Mouse (Mus musculus) right cerebral cortex, postnatal 14 days (tissue): ENCODE measurements around the gene Zc3h7a.
A peak's percentile ranks its signal among the peaks of the same experiment; 100 is the strongest.

ENCODE experiments used
- DNase-seq: peaks from one replicate; pipeline ENCODE4 v3.0.0; 2022

Zc3h7a gene

DNA sequence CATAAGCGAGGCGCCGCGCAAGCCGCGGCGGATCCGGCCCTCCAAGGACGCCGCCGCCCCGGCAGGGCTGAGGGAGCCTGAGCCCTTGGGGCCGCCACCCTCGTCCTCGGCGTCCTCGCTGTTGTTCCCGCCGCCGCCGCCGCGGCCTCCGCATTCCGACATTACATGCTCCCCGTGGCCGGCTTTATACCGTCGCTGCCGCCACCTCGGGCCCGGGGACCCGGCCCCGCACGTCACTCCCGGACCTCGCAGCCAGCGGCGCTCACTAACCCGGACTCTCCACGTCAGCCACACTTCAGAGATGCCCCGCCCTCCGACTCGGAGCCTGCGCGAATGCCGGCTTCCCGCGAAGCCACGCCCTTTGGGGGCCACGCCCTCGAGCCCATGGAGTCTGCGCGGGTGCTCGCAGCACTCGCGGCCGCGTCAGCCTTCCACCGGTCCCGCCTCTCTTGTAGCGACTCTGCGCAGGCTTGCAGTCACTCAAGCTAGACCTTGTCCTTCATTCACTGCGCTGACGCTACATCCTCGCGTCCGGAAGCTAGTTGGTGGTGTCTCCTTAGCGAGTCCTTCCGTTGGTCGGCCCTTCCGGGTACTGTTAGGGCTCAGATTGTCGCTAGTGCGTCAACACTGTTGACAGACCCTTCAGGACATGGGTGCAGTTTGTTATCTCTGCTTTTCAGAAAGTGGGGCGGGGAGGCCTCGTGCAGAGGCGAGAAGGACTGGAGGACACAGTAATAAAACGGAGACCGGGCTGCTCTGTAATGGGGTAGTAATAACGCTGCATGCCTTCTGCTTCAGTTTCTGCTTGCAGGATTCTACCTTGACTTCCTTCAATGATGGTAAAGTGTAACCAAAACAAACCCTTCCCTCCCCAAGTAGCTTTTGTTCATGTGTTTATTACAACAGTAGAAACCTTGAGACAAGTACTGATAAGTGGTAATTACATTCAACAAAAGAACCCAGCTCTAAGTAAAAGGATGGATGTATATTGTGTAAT lies 41.5 kb downstream of the Zc3h7a start, which contains the start of gene Txndc11:
Txndc11 (minus strand) TSS at position 303 of the 997 bp plus-strand sequence.
- peak; percentile 99 for DNase-seq

GRCm38 (mm10) chr16:11133476-11134347 lies 42.5 kb downstream of the Zc3h7a start:
- peak; percentile 39 for DNase-seq

DNA sequence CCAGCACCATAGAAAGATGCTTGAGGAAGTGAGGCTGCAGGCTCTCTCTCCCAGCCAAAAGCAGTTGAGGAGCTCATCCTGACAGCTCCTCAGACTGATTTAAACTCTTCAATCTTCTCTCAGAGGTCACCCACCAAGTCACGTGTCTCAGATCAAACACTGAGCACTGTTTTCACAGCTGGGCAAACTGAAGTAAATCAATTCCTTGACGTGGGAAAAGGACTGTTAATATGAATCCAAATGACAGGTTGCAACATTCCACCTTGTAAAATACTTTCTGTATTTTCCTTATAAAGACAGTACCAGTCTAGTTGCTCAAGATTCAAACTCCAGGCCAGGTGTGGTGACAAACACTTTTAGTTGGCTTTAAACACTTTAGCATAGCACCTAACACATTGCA lies 43.4 kb downstream of the Zc3h7a start:
- no peak for DNase-seq

DNA sequence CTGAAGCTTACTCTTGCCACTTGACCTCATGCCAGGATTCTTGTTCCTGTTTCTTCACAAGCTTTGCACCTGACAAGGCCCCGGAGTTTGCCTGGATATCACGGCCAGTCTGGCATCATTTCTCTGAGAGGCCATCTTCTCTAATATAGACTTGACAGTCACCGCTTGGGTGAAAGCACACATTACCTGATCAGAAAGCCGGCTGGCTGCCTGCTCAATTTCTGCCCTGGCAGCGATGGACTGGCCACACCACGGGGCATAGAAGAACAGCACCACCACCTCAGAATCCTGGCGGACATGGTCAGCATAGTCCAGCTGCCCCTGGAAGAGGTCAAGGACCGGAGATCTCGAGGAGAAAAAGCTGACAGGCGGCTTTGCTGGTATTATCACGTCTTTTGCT lies 47.9 kb downstream of the Zc3h7a start:
- no peak for DNase-seq

GRCm38 (mm10) chr16:11125371-11125770 lies 50.8 kb downstream of the Zc3h7a start:
- no peak for DNase-seq

DNA sequence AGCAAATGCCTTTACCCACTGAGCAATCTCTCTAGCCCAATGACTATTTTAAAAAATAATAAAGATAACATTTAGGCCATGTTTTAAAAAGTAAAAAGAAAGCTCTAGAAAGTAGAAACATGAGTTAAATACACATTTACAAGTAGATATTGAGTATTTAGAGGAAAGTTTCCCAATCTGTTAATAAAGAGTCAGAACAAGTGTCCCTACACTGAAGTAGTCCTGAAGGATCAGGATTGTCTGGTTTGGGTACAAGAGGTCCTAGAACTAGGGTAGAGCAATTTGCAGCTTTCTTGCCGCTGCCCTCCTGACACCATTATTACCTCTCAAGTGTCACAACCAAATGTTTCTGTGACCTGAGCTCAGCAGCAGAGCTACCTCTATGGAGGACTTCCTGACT lies 52.1 kb downstream of the Zc3h7a start:
- DNase-seq, result no peak

- DNase-seq, result no peak
Observed at GRCm38 (mm10) chr16:11122625-11123024, 53.6 kb downstream of the Zc3h7a start.

GRCm38 (mm10) chr16:11109198-11109740 lies 66.9 kb downstream of the Zc3h7a start:
- no peak for DNase-seq

DNA sequence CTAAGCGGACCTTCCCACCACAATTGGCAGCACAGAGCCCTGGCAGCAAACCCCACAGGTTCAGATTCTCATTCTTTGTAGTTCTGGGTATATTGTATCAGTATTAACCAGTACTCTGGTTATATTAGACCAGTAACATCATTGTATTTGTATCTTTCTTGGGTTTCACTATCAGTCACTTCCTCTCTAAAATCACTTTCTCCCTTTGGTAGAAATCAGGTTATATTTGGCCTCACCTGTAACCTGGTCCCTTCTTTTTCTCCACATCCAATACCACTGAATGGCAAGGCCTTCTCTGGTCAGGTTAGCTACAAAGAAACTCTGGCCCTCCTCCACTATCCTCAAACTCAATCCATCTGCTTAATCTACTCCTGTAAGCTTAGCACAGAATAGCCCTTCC lies 71.3 kb downstream of the Zc3h7a start:
- DNase-seq, result no peak

GRCm38 (mm10) chr16:11097301-11097700 lies 78.9 kb downstream of the Zc3h7a start:
- DNase-seq, result no peak

DNA sequence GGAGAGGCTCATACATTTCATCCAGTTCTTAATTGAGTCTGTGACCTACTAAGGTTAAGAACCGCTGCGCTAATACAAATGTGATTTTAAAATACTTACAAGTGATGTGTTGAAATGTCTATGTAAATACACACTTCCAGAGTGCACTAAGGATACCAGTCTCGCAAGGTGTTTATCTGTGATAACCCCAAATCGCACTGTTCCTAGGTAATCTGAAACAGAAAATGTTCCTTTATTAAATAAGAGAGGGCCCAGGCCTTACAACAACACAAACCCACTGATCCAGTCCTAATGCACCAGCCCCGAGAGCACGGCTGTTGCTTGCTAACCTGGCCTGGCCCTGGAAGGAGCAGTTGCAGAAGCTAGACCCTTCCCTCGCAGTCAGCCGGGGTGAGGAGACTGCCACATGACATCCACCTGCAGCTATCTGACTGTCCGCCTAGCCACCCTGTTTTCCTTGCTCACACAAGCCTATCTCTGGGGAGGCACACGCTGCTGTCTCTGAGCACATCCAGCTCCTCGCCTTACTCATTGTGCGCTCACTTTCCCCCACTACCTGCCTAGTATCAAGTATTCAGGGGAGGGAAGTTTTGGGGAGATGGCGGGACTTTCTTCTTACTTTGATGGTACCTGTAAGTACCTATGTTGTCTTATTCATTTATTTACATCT lies 82.3 kb downstream of the Zc3h7a start:
- no peak for DNase-seq

- peak; percentile 25 for DNase-seq
Observed at GRCm38 (mm10) chr16:11092523-11092922, 83.7 kb downstream of the Zc3h7a start.

DNA sequence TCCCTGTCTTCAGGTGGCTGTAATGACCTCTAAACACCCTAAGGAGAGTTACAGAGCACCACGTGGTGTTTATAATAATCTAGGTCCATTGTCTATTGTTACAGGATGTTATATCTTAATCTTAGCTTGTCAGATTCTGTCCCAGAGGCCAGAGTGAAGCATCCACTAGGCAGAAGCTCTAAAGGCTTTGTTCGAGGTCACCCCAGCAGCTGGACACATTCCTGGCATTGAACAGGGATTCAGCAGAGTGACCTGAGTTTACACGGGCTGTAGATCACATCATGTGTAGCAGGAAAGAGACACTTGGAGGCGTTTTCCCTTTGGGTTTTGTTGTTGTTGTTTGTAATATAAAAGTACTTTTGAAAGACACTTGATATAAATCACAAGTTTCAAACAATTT lies 84.1 kb downstream of the Zc3h7a start:
- DNase-seq, result no peak

GRCm38 (mm10) chr16:11090836-11091570 lies 85.2 kb downstream of the Zc3h7a start:
- no peak for DNase-seq

DNA sequence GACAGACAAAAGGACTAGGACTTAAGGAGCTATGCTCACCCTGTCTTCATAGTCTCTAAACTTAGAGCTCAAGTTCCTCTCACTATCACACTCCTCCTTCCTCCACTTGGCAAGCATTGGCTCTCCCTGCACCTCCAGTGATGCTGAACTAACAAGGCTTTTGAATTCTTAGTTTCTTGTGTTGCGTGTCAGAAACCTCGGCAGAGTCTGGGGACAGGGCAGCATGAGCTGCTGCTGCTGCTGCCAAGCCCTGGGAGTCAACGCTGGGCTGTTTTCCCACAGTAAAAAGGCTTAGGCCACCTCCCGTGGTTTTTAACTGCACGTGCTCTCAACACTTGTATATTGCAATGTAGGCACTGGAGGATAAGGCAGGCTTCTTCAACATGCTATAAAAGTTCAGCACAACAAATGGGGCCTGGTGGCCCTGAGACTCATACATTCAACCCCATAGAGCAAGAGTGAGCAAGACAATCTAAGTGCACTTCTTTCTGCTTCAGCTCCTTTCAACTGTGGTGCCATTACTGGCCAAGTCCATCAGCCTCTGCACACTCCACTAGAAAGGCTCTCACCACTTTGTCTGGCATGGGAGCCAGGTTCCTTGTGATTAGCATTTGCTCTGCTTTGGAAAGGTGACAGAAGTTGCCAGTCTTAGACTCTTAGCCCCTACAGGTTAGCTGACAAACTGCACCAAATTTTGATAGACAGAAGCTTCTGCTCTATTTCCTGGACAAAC lies 89.2 kb downstream of the Zc3h7a start:
- no peak for DNase-seq
